Mouse (Mus musculus): Measurements from ENCODE around the gene Map3k14.

DNA sequence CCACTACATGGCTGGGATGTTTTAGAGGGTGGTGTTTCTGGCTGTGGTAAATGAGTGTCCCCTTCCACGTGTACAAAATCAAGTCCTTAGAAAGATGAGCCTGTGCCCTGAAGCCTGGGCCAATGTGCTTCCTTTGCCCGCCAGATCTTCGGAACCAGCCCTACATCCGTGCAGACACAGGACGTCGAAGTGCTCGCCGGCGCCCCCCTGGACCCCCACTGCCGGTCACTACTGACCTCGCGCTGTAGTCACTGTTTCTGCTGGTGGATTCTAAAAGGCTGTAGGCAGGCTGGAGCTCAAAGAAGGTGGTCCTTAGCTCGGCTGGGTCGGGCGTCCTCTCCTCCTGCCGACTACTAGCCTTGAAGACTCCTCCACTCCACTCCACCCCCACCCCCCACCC lies 68.9 kb downstream of the Map3k14 start:
- no peak for TF ChIP-seq CTCF (IDR thresholded peaks at IDR 0.05; ENCODE audit: low read depth, low read length)
- TF ChIP-seq POLR2AphosphoS5 (IDR thresholded peaks at IDR 0.05; ENCODE audit: insufficient replicate concordance, low read depth, low read length) = no peak
